Mouse (Mus musculus) olfactory bulb, adult 2 months (tissue): ENCODE data around the gene Sf3b3.

Experiments
- CTCF ChIP-seq: fragments of 200-500 bp; IDR thresholded peaks from 2 replicates; pipeline ENCODE4 v1.5.1; 2012; ENCODE audit warnings: low read depth, mild to moderate bottlenecking, low read length, moderate library complexity; ENCODE audit not compliant: insufficient read depth
- POLR2A ChIP-seq: fragments of 200-500 bp; IDR thresholded peaks from 2 replicates; pipeline ENCODE4 v1.6.1; 2012; ENCODE audit warnings: mild to moderate bottlenecking, low read depth, low read length, moderate library complexity; ENCODE audit not compliant: insufficient read depth

DNA sequence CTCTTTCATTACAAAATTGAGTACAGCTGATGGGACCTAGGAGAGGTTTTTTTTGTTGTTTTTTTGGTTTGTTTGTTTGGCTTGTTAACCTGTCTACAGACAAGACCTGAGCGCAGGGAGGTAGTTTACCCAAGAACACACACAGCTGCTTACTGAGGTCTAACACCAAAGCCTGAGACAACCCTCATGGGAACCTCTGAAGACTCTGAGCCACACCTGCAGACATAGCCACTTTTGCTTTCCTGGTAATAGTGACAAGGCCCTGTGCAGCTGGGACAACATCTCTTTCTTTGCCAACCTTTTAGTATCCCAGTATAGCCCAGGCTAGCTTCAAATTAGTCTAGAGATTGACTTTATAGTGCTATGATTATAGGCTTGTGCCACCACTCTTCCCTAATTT is 40.4 kb downstream of the Sf3b3 start:
- TF ChIP-seq CTCF: no peak
- TF ChIP-seq POLR2A: no peak
